Mouse (Mus musculus) frontal cortex, postnatal 10 days (tissue): ENCODE results near the gene Hhatl.
A peak's percentile ranks its signal among the peaks of the same experiment; 100 is the strongest.

ENCODE experiments used
- DNase-seq, 2 experiments: peaks; one replicate each; pipeline ENCODE4 v3.0.0; 2022; ENCODE audit warnings: low spot score in 2 of 2, mixed read lengths in 1 of 2

The Hhatl gene

GRCm38 (mm10) chr9:121791757-121792521, at the start of gene Hhatl:
Hhatl (minus strand) TSS chr9:121792507.
- no peak for DNase-seq

GRCm38 (mm10) chr9:121839622-121839965, 47.3 kb upstream of the Hhatl start:
- no peak for DNase-seq

- DNase-seq, result peak; percentile 81 to 89
These were observed 46.7 kb upstream of the Hhatl start, which contains the start of gene Ccdc13 for GRCm38 (mm10) chr9:121838829-121839621. Ccdc13 (minus strand) TSS chr9:121839461.

- DNase-seq, result no peak
These were observed 45.7 kb upstream of the Hhatl start for GRCm38 (mm10) chr9:121838008-121838407.

GRCm38 (mm10) chr9:121833825-121834224, 41.5 kb upstream of the Hhatl start:
- DNase-seq, result no peak

GRCm38 (mm10) chr9:121830956-121831293, 38.6 kb upstream of the Hhatl start:
- DNase-seq, result peak in 1 of 2 experiments; percentile 79

GRCm38 (mm10) chr9:121830243-121830955, 38.1 kb upstream of the Hhatl start:
- DNase-seq, result peak in 1 of 2 experiments; percentile 41

GRCm38 (mm10) chr9:121829270-121829992, 37.1 kb upstream of the Hhatl start:
- DNase-seq, result no peak

- DNase-seq, result no peak
These were observed 36.0 kb upstream of the Hhatl start for GRCm38 (mm10) chr9:121828314-121828713.

- DNase-seq, result no peak
These were observed 34.0 kb upstream of the Hhatl start for GRCm38 (mm10) chr9:121826356-121826755.

- no peak for DNase-seq
These were observed 31.7 kb upstream of the Hhatl start for GRCm38 (mm10) chr9:121823991-121824390.

- DNase-seq, result no peak
These were observed 30.7 kb upstream of the Hhatl start for GRCm38 (mm10) chr9:121823051-121823450.

GRCm38 (mm10) chr9:121822585-121822991, 30.3 kb upstream of the Hhatl start:
- no peak for DNase-seq

- DNase-seq, result no peak
These were observed 28.5 kb upstream of the Hhatl start for GRCm38 (mm10) chr9:121820765-121821164.

- no peak for DNase-seq
These were observed 27.6 kb upstream of the Hhatl start for GRCm38 (mm10) chr9:121819771-121820471.

- no peak for DNase-seq
These were observed 26.9 kb upstream of the Hhatl start for GRCm38 (mm10) chr9:121819073-121819770.

GRCm38 (mm10) chr9:121815183-121815582, 22.9 kb upstream of the Hhatl start:
- DNase-seq, result no peak

- DNase-seq, result peak; percentile 63 to 69
These were observed 17.9 kb upstream of the Hhatl start for GRCm38 (mm10) chr9:121810081-121810821.

GRCm38 (mm10) chr9:121808511-121808910, 16.2 kb upstream of the Hhatl start:
- DNase-seq, result no peak

- DNase-seq, result no peak
These were observed 15.6 kb upstream of the Hhatl start for GRCm38 (mm10) chr9:121807947-121808346.
